Mouse (Mus musculus) cerebral cortex, adult 2 months (tissue): ENCODE measurements around the gene Olfr698.

Experiments
- WGBS: fragments of 180-500 bp; shearing (Covaris S2); methylation state at CpG from one replicate; pipeline ENCODE4 v1.1.7; 2018; 5-methylcytosine and 5-hydroxymethylcytosine counted together

The Olfr698 gene

DNA sequence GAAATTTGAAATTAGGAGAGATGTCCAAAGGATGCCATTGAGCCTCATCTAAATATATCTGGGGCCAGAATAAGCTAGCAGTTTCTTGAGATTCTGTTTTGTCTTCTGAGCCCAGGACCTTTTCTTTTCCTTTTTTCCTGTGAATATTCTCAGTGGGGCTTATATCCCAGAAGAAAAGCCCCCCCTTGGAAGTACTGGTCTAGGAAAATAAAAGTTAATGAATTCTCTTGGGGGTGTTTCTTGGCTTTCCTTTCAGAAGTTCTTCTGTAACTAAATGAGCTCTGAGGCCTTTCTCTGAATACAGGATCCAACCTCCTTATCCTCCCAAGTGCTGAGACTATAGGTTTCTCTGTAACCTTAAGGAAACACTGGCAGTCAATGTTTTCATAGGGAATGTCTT lies at the start of gene Olfr698:
Gene Olfr698, minus strand, starts transcription at position 101 of the 400 bp plus-strand sequence.

DNA sequence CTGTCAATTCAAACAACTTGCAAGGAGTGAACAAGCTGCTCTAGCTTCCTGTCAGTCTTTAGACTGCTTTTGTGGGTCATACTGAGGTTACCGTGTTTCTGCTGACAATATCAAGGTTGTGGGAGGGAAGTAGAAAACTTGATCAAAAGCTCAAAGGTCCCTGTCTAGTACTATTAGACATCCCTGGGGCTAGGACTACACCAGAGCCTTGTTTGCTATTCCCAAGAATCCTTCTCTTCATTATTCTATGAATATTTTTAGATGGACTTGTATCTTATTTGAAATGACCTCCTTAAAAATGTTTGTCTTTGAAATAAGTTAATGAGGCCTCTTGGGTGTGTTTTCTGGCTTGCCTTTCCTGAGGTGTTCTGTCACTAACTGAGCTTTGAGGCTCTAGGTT lies 37.9 kb upstream of the Olfr698 start, which contains the start of gene Olfr699:
Gene Olfr699, minus strand, starts transcription at position 101 of the 400 bp plus-strand sequence.
- 82% methylated on average over 1 of the region's 1 CpGs for WGBS

DNA sequence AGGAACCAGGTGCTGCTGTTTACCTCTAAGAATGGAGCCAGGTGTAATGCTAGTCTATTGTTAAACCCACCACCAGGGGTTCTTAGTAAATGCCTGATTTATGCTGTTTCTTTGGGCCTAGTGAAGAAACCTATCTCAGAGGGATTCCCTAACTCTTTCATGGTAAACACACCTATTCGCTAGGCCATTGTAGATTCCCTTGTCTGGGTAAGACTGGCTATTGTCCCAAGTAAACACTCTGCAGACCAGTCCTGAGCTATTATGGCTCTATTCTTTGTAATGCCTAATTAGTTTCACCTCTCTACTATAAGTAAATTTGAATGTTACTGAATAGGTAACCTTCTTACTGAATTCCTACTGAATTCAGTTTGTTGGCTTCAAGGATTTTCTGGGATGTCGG lies 5.8 kb upstream of the Olfr698 start:
- WGBS: 92% methylated on average over 2 of the region's 2 CpGs

DNA sequence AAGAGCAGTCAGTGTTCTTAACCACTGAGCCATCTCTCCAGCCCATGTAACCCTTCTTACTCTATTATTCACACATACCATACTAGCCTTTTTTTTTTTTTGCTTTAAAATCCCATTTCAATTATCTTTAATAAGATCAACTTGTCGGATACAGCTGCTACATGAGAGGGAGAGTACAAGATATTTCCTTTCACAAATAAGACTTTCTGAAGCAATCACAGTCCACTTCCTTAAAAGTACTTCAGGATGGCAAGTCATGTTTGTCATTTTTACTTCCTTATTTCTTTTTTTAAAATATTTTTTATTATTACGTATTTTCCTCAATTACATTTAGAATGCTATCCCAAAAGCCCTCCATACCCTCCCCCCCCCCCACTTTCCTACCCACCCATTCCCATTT lies 3.6 kb upstream of the Olfr698 start:
- WGBS: 94% methylated on average over 2 of the region's 2 CpGs

DNA sequence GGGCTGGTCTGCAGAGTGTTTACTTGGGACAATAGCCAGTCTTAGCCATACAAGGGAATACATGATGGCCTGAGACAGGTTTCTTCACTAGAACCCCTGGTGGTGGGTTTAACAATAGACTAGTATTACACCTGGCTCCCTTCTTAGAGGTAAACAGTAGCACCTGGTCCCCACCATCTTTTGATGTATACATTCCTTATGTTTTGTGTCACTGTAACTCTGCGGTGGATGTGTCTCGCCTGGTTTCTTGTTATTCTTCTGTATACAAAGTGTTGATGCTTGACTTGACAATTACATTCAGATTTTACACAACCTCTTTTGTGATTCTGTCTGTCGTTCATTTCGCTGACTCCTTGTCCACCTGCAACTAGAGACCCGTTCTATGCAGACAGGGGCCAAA lies 9.4 kb downstream of the Olfr698 start:
- WGBS: 91% methylated on average over 5 of the region's 5 CpGs

DNA sequence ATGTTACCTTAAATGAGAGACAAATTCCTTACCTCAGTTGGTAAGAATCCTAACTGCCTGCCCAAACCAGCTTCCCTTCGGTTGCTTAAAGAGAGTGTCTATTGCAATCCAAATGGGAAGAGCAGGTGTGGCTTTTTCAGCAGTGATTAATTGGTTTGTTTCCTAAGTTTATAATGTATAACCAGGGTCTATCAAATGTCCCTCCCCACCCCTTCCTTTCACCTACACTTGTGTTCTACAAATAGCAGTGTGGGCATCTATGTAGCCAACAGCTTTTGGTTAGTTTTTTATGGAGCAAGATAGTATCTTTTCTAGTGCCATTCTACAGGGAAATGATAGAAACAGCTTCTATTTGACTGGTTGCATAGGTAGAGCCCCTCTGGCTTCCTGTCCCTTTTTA lies 12.9 kb downstream of the Olfr698 start, which contains the start of gene Olfr697:
Gene Olfr697, minus strand, starts transcription at position 101 of the 400 bp plus-strand sequence.
- 79% methylated on average over 1 of the region's 1 CpGs for WGBS

DNA sequence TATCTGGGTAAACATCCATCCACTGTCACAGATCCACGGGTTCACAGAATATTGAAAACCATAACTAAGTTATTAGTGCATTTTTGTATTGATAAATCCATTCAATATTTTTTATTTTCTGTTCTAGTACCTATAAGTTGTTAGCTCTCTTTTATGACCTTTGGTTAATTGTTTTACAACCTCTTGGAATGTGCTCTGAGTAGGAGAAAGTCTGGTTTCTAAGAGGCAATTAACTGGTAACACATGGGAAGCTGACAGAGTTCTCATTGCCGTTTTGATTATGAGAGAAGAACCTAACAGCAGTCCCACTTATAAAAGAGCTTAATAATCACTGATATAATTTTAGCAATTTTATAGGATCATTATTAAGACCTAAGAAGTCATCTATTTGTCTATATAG lies 21.5 kb downstream of the Olfr698 start:
- WGBS: 69% methylated on average over 2 of the region's 2 CpGs

DNA sequence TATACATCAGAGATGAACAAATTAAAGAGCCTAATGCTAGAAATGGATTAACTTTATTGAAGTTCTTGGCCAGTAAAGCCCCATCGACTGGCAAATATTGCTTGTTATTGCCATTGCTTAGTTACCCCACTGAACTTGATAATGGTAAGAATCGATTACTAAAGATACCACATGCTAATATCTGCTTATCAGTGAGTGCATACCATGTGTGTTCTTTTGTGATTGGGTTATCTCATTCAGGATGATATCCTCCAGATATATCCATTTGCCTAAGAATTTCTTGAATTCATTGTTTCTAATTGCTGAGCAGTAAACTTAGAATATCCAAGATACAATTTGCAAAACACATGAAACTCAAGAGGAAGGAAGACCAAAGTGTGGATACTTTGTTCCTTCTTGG lies 29.5 kb downstream of the Olfr698 start:
- WGBS: 82% methylated on average over 2 of the region's 2 CpGs

DNA sequence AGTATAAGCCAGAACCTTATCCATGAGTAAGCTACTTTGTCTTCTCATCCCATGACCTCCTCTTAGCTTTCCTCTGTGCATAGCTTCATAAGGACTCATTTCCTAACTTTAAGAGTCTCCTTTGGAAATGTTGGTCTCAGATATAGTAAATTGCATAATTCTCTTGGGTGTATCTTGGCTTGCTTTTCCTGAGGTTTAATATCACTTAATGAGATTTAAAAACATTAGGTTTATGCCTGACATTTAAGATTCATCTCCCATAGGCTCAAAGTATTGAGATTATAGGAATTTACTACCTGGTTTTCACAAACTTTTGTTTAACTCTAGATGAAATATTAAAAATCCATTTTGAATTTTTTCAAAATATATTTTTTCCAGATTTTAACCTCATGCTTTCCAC lies 38.9 kb downstream of the Olfr698 start, which contains the start of gene Olfr695:
Gene Olfr695, minus strand, starts transcription at position 101 of the 400 bp plus-strand sequence.

DNA sequence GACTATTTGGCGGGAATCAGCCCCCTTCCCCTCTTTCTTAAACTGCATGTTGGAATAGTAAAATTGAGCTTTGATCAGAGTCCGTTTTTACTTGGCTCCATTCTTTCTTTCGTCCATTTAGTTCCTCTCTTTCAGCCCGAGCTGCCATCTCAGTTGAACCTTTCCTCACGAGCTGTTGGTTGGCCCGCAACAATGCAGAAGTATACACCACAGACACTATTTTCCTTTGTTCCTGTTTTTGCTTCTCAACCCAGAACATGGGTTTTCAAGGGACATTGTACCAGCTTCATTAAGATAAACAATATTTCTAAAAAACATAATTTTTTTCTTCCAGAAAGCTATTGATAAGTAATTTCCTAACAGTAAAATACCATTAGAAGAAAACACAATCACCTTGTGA lies 43.7 kb downstream of the Olfr698 start:
- 81% methylated on average over 6 of the region's 6 CpGs for WGBS

DNA sequence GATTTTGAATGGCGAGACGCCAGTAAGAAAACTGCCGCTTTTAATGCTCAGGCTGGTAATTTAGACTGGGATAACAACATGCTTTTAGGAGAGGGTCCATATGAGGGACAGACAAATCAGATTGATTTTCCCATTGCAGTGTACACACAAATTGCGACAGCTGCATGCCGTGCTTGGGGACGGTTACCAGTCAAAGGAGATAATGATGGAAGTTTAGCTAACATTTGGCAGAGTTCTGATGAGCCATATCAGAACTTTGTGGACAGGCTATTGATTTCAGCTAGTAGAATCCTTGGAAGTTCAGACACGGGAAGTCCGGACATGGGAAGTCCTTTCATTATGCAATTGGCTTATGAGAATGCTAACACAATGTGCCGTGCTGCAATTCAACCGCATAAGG lies 47.5 kb downstream of the Olfr698 start:
- WGBS: 88% methylated on average over 10 of the region's 10 CpGs
